Comparison of ENCODE assay signal across 8 mouse cellular contexts in the genomic region with DNA sequence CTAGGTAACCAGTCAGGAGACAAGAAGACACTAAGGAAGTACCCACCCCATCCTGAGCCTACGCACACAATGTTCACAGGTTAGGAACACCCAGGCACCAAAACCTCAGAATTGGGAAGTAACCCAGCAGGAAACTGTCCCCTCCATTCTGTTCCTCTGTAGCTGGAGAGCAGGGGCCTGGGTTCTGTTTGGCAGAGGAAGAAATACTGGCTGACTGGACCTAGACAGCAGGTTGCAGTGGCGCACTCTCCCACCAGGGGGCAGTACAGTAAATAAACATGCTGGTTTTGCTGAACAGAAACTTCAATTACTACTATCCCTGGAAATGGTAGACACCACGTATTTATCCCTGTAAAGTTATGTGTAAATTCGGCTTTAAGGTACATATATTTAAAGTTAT. TPM values are rescaled to one million over a fixed set of nuclear protein-coding genes. Genes with fewer than 3 reads are reported as not detected.
A peak's percentile ranks its signal among the peaks of the same experiment; 100 is the strongest.
DNase-seq lines count a peak whose midpoint lies in the region; ATAC-seq lines count a peak whose summit lies in the region.

No protein-coding gene starts in this region.

- H3K9ac ChIP-seq in midbrain, embryonic 11.5 days (ENCODE audit: low read length) = no peak overlapping the region
- no peak overlapping the region for H3K9ac ChIP-seq in midbrain, embryonic 15.5 days
- no peak overlapping the region for H3K9ac ChIP-seq in liver, embryonic 13.5 days

- 27% methylated on average over 4 of the region's 4 CpGs for WGBS in midbrain, embryonic 11.5 days
- 30% methylated on average over 4 of the region's 4 CpGs for WGBS in midbrain, embryonic 15.5 days
- 12% methylated on average over 4 of the region's 4 CpGs for WGBS in liver, embryonic 13.5 days (ENCODE audit: insufficient replicate concordance)

- H3K36me3 ChIP-seq in midbrain, embryonic 11.5 days (ENCODE audit: control insufficient read depth, insufficient read depth, low read length) = no peaks in the 10 kb centered on the region
- H3K36me3 ChIP-seq in midbrain, embryonic 15.5 days (replicated peaks) = no peaks in the 10 kb centered on the region
- H3K36me3 ChIP-seq in liver, embryonic 13.5 days = no peaks in the 10 kb centered on the region

- H3K4me2 ChIP-seq in midbrain, embryonic 11.5 days = no peak overlapping the region
- no peak overlapping the region for H3K4me2 ChIP-seq in midbrain, embryonic 15.5 days
- no peak overlapping the region for H3K4me2 ChIP-seq in liver, embryonic 13.5 days

- H3K27me3 ChIP-seq in midbrain, embryonic 11.5 days (ENCODE audit: control insufficient read depth, insufficient read depth, low read length) = no peaks in the 10 kb centered on the region
- no peaks in the 10 kb centered on the region for H3K27me3 ChIP-seq in midbrain, embryonic 15.5 days (replicated peaks)
- no peaks in the 10 kb centered on the region for H3K27me3 ChIP-seq in liver, embryonic 13.5 days

- no peaks in the 10 kb centered on the region for H3K9me3 ChIP-seq in midbrain, embryonic 11.5 days (ENCODE audit: control insufficient read depth, low read length)
- no peaks in the 10 kb centered on the region for H3K9me3 ChIP-seq in midbrain, embryonic 15.5 days
- H3K9me3 ChIP-seq in liver, embryonic 13.5 days (replicated peaks) = no peaks in the 10 kb centered on the region

- ATAC-seq in midbrain, embryonic 11.5 days (ENCODE audit: low FRiP score) = no peak
- no peak for ATAC-seq in midbrain, embryonic 15.5 days (replicated peaks)
- ATAC-seq in liver, embryonic 13.5 days (ENCODE audit: low read depth) = no peak

- H3K27ac ChIP-seq in midbrain, embryonic 11.5 days (ENCODE audit: low read depth, low read length) = no peak overlapping the region
- H3K27ac ChIP-seq in midbrain, embryonic 15.5 days = no peak overlapping the region
- no peak overlapping the region for H3K27ac ChIP-seq in liver, embryonic 13.5 days

- DNase-seq in midbrain, embryonic 11.5 days (ENCODE audit: low spot score, missing footprints) = peak; percentile 98
- DNase-seq in adipocyte (ENCODE audit: low spot score) = peak; percentile 88
- peak; percentile 75 for DNase-seq in embryo, embryonic 10 days (ENCODE audit: low spot score)
- peak; percentile 77 for DNase-seq in induced T-regulatory cell, adult 2 months (ENCODE audit: low read depth)
- DNase-seq in liver, embryonic 13.5 days = peak; percentile 20
- DNase-seq in retina, postnatal 1 day = peak; percentile 72
- DNase-seq in urinary bladder, postnatal 4 days (ENCODE audit: low spot score in 2 of 2) = peak; percentile 40 to 80

- H3K4me3 ChIP-seq in midbrain, embryonic 11.5 days (ENCODE audit: low read depth, low read length) = no peak overlapping the region
- H3K4me3 ChIP-seq in midbrain, embryonic 15.5 days = no peak overlapping the region
- no peak overlapping the region for H3K4me3 ChIP-seq in liver, embryonic 13.5 days (replicated peaks)

- H3K4me1 ChIP-seq in midbrain, embryonic 11.5 days (ENCODE audit: control insufficient read depth, insufficient read depth, low read length) = no peaks in the 10 kb centered on the region
- H3K4me1 ChIP-seq in midbrain, embryonic 15.5 days = no peaks in the 10 kb centered on the region
- H3K4me1 ChIP-seq in liver, embryonic 13.5 days (replicated peaks) = no peaks in the 10 kb centered on the region

RNA-seq across cellular contexts. Expression of gene Sh3tc1, which starts 7.1 kb away (rescaled TPM):
- polyA plus RNA-seq in midbrain, embryonic 11.5 days (2014; fragmentation: Nextera tagmentation; extraction: Ambion mirVana) = 2.3 and 3.2 TPM in 2 replicates
- polyA plus RNA-seq in midbrain, embryonic 15.5 days (2015; fragmentation: Nextera tagmentation; extraction: Ambion mirVana) = 2.5 and 3.5 TPM in 2 replicates
- polyA plus RNA-seq in liver, embryonic 13.5 days (2015; fragmentation: Nextera tagmentation; extraction: Ambion mirVana) = 2.1 TPM in 2 replicates

RNA-seq across cellular contexts. Expression of gene Ablim2, which starts 10.8 kb away (rescaled TPM):
- polyA plus RNA-seq in midbrain, embryonic 11.5 days (2014; fragmentation: Nextera tagmentation; extraction: Ambion mirVana) = 0.36 and 0.51 TPM in 2 replicates
- polyA plus RNA-seq in midbrain, embryonic 15.5 days (2015; fragmentation: Nextera tagmentation; extraction: Ambion mirVana) = 21.3 and 25.7 TPM in 2 replicates
- polyA plus RNA-seq in liver, embryonic 13.5 days (2015; fragmentation: Nextera tagmentation; extraction: Ambion mirVana) = 0.03 and 0.18 TPM in 2 replicates

Comparison
In these comparisons a context has a peak if more than half of its experiments do, and no peak if none do; other contexts are left out.
1. RNA of gene Ablim2, which starts 10.8 kb away (polyA plus RNA-seq): 21.3 to 25.7 TPM in midbrain, embryonic 15.5 days; 0.36 to 0.51 TPM in midbrain, embryonic 11.5 days and 0.03 to 0.18 TPM in liver, embryonic 13.5 days; every median in the first group is over 10 times any median in the second.
2. DNase-seq: peak in every context shown above with its lines; median percentile 98 in midbrain, embryonic 11.5 days; 88 in adipocyte; 77 in induced T-regulatory cell, adult 2 months; 75 in embryo, embryonic 10 days; 72 in retina, postnatal 1 day; 60 in urinary bladder, postnatal 4 days; 20 in liver, embryonic 13.5 days.